Mouse (Mus musculus) thymus, adult 2 months (tissue): ENCODE data around the gene Ptov1.
A peak's percentile ranks its signal among the peaks of the same experiment; 100 is the strongest.

Experiments used
- CTCF ChIP-seq: fragments of 200-500 bp; IDR thresholded peaks from 2 replicates; pipeline ENCODE4 v1.5.1; 2012; ENCODE audit warnings: mild to moderate bottlenecking, control low read depth, low read length, moderate library complexity, borderline replicate concordance; ENCODE audit not compliant: control insufficient read depth, poor library complexity, insufficient read depth; ENCODE audit errors: extremely low read depth
- POLR2A ChIP-seq: fragments of 200-500 bp; IDR thresholded peaks from 2 replicates; pipeline ENCODE4 v1.6.1; 2012; ENCODE audit warnings: mild to moderate bottlenecking, low read length, control low read depth, moderate library complexity; ENCODE audit not compliant: control insufficient read depth, poor library complexity, insufficient read depth; ENCODE audit errors: extremely low read depth

- TF ChIP-seq POLR2A (peak; percentile 80), CTCF (peak; percentile 35; the same call in 1 of the 2 replicates)
Observed at GRCm38 (mm10) chr7:44854356-44855031, 15.1 kb downstream of the Ptov1 start.
